Mouse (Mus musculus): Measurements from ENCODE around the gene Iqca. TPM values are rescaled to one million over a fixed set of nuclear protein-coding genes. Genes with fewer than 3 reads are reported as not detected.

Gene Iqca
- total and polyA plus RNA-seq, 2 experiments from 2014 or later = 0.58 to 0.71 TPM

DNA sequence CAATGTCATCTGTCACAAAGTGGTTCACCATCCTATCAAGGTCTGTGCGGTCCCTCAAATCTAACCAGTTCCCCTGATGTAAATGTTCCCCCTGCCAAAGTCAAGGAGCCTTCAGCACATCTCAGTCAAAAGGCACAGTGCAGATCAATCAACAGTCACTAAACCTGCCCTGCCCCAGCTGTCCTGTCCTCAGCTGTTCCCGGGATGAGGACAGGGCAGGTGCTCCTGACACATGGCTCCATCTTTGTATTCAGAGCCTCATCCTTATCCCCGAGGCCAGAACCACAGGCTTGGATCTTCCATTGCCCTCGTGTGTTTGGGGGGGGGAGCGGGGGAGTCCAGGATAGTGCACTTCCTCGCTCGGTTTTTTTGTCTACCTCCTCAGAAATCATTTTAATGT, 3.4 kb upstream of the Iqca start:
- DNase-seq (ENCODE audit: low spot score) = no peak
- ATAC-seq = no peak
- no peak overlapping the region for H3K4me3 ChIP-seq (ENCODE audit: low read length)
- no peak overlapping the region for H3K9ac ChIP-seq (replicated peaks; ENCODE audit: low read length)
- no peaks in the 10 kb centered on the region for H3K36me3 ChIP-seq (ENCODE audit: insufficient read depth, low read length)
- H3K27ac ChIP-seq = no peak overlapping the region
- H3K4me2 ChIP-seq (ENCODE audit: low read depth, low read length) = no peak overlapping the region
- H3K9me3 ChIP-seq (ENCODE audit: low read length) = no peaks in the 10 kb centered on the region
- peaks cover 14% of the 10 kb centered on the region for H3K4me1 ChIP-seq (ENCODE audit: insufficient read depth, low read length)
- no peak for TF ChIP-seq CTCF (IDR thresholded peaks at IDR 0.05; ENCODE audit: low read depth)
- no peaks in the 10 kb centered on the region for H3K27me3 ChIP-seq (ENCODE audit: insufficient read depth, low read length)
- WGBS = 75% methylated on average over 7 of the region's 7 CpGs

DNA sequence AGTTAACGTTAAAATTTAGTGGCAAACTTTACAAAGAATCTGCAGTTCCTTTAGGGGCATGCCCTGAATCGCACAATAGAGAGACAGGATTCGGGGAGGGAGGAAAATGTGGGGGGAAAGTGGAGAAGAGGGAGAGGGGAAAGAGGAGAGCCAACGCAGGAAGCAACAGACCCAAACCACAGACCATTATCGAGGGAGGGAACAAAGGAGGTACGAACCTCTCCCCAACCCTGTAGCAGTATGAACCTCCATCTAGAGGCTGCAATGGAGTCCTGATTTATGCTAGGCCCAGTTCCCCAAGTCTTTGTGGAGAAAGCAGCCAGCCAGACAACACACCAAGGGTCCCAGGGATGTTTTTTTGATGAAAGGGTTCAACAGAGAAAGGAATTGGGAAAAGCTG, 586 bp upstream of the Iqca start:
- WGBS = 11% methylated on average over 6 of the region's 6 CpGs
- Histone ChIP-seq H3K4me3 (ENCODE audit: low read length) (0 out of 2 replicates have a peak overlapping the region, but pooled peaks have one; percentile 15), H3K4me2 (ENCODE audit: low read depth, low read length) (peak overlapping the region; percentile 50), H3K4me1 (ENCODE audit: insufficient read depth, low read length) (peaks cover 14% of the 10 kb centered on the region), H3K9me3 (ENCODE audit: low read length) (no peaks in the 10 kb centered on the region), H3K27me3 (ENCODE audit: insufficient read depth, low read length) (no peaks in the 10 kb centered on the region), H3K9ac (replicated peaks; ENCODE audit: low read length) (no peak overlapping the region), H3K27ac (0 out of 2 replicates have a peak overlapping the region, but pooled peaks have one; percentile 22), H3K36me3 (ENCODE audit: insufficient read depth, low read length) (no peaks in the 10 kb centered on the region)
- TF ChIP-seq CTCF (IDR thresholded peaks at IDR 0.05; ENCODE audit: low read depth) = no peak
- DNase-seq (ENCODE audit: low spot score) = no peak
- 0 out of 2 replicates have a peak, but pooled peaks have one; percentile 16 for ATAC-seq

DNA sequence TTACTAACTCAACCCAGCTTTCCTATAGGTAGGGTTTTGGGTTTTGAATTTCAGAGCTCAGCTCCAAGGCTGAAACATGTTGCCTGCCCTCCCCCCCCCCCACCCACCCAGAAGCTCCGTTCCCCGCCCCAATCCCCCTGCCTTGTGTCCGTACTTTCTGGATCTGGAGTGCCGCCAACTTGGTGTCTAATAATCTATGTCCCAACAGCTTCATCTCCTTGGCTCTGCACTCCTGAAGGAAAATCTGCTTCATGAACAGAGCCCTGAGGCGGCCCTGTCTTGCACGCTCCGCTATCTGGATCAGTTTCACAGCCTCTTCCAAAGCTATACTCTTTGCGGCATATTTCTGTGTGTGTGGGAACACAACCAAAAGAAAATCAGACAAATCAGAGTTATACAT, 13.5 kb downstream of the Iqca start:
- Histone ChIP-seq H3K27me3 (ENCODE audit: insufficient read depth, low read length) (no peaks in the 10 kb centered on the region), H3K9ac (replicated peaks; ENCODE audit: low read length) (no peak overlapping the region), H3K9me3 (ENCODE audit: low read length) (no peaks in the 10 kb centered on the region), H3K27ac (no peak overlapping the region), H3K36me3 (ENCODE audit: insufficient read depth, low read length) (no peaks in the 10 kb centered on the region), H3K4me3 (ENCODE audit: low read length) (no peak overlapping the region), H3K4me1 (ENCODE audit: insufficient read depth, low read length) (no peaks in the 10 kb centered on the region), H3K4me2 (ENCODE audit: low read depth, low read length) (no peak overlapping the region)
- ATAC-seq = no peak
- DNase-seq (ENCODE audit: low spot score) = peak; percentile 29
- TF ChIP-seq CTCF (IDR thresholded peaks at IDR 0.05; ENCODE audit: low read depth) = no peak
- WGBS = 61% methylated on average over 8 of the region's 8 CpGs

DNA sequence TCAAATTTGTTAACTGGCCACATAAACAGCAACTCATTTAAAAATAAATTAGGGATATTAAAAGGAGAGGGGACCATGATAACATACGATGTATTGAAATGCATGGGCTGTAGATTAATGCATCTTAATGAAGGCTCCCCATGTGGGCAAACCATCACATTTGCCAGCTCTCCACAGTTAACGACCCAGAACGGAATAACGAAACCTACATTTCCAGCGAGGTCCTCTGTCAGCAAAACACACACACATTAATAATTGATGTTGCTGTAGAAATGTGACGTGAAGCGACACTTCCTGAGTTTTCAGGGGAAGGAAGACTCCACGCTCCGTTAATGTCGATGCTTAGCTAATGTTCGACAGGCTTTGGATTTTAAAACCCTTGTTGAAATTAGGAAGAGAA, 20.8 kb downstream of the Iqca start:
- Histone ChIP-seq H3K9me3 (ENCODE audit: low read length) (no peaks in the 10 kb centered on the region), H3K4me1 (ENCODE audit: insufficient read depth, low read length) (no peaks in the 10 kb centered on the region), H3K9ac (replicated peaks; ENCODE audit: low read length) (no peak overlapping the region), H3K27me3 (ENCODE audit: insufficient read depth, low read length) (no peaks in the 10 kb centered on the region), H3K27ac (no peak overlapping the region), H3K4me2 (ENCODE audit: low read depth, low read length) (no peak overlapping the region), H3K36me3 (ENCODE audit: insufficient read depth, low read length) (no peaks in the 10 kb centered on the region), H3K4me3 (ENCODE audit: low read length) (no peak overlapping the region)
- DNase-seq (ENCODE audit: low spot score) = no peak
- no peak for TF ChIP-seq CTCF (IDR thresholded peaks at IDR 0.05; ENCODE audit: low read depth)
- no peak for ATAC-seq
- 43% methylated on average over 11 of the region's 11 CpGs for WGBS

DNA sequence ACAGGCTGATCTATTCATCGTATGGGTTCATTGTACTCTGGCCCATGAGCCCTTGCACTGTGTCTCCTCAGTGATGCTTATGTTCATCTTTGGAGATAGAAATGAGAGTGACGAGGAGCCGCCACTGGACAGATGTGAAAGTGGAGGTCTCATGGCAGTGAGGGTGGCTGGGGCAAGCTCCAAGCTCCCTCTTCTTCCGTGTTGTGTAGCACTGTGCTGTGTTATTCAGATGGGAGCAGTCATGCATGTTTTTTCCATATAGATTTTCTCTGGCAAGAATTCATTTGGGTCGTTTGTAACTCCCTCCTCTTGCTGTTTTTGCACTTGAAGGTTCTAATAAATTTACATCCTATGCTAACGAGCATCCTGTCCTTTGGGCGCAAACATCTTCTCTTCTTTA, 21.2 kb downstream of the Iqca start:
- no peaks in the 10 kb centered on the region for H3K9me3 ChIP-seq (ENCODE audit: low read length)
- no peak for ATAC-seq
- H3K27ac ChIP-seq = no peak overlapping the region
- H3K4me3 ChIP-seq (ENCODE audit: low read length) = no peak overlapping the region
- DNase-seq (ENCODE audit: low spot score) = no peak
- H3K4me1 ChIP-seq (ENCODE audit: insufficient read depth, low read length) = no peaks in the 10 kb centered on the region
- H3K27me3 ChIP-seq (ENCODE audit: insufficient read depth, low read length) = no peaks in the 10 kb centered on the region
- H3K36me3 ChIP-seq (ENCODE audit: insufficient read depth, low read length) = no peaks in the 10 kb centered on the region
- WGBS = 63% methylated on average over 7 of the region's 7 CpGs
- no peak for TF ChIP-seq CTCF (IDR thresholded peaks at IDR 0.05; ENCODE audit: low read depth)
- no peak overlapping the region for H3K9ac ChIP-seq (replicated peaks; ENCODE audit: low read length)
- no peak overlapping the region for H3K4me2 ChIP-seq (ENCODE audit: low read depth, low read length)

DNA sequence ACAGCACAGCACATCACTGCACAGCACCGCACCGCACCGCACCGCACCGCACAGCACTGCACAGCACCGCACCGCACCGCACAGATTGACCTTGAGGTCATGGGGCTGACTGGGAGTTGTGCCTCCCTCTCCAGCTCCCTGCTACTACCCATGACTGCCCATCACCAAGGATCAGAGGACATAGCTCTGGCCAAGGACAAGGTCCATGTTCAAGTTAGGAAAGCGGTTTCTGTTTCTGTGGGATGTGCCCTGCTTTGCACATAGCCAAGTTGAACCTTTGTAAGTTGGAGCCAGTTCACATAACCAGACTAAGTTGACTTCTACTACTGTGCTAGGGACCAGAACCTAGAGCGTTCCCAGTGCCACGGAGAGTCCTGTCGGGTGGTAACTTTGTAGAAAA, 28.6 kb downstream of the Iqca start:
- Histone ChIP-seq H3K27ac (no peak overlapping the region), H3K36me3 (ENCODE audit: insufficient read depth, low read length) (no peaks in the 10 kb centered on the region), H3K27me3 (ENCODE audit: insufficient read depth, low read length) (no peaks in the 10 kb centered on the region), H3K4me1 (ENCODE audit: insufficient read depth, low read length) (no peaks in the 10 kb centered on the region), H3K4me2 (ENCODE audit: low read depth, low read length) (no peak overlapping the region), H3K9me3 (ENCODE audit: low read length) (no peaks in the 10 kb centered on the region), H3K9ac (replicated peaks; ENCODE audit: low read length) (no peak overlapping the region), H3K4me3 (ENCODE audit: low read length) (no peak overlapping the region)
- no peak for ATAC-seq
- 94% methylated on average over 12 of the region's 12 CpGs for WGBS
- TF ChIP-seq CTCF (IDR thresholded peaks at IDR 0.05; ENCODE audit: low read depth) = no peak
- no peak for DNase-seq (ENCODE audit: low spot score)

DNA sequence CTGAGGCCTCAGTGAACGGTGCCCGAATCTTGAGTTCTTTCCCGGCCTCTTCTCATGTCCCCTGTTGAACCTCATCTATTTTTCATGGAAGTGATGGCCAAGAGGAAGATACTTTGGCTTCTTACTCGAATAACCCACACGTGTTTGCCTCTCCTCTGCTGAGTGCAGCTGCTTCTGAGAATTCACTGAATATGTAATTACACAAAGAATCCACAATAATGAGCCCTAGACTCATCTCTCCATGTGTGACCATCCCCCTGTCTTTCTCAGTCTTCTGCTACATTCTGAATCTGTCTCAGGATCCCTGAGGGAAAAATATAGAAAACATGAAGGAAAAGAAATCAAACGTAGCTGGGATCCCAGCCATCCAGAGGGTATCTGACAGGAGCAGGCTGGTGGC, 32.5 kb downstream of the Iqca start:
- H3K9me3 ChIP-seq (ENCODE audit: low read length) = no peaks in the 10 kb centered on the region
- no peaks in the 10 kb centered on the region for H3K36me3 ChIP-seq (ENCODE audit: insufficient read depth, low read length)
- H3K4me1 ChIP-seq (ENCODE audit: insufficient read depth, low read length) = no peaks in the 10 kb centered on the region
- H3K4me2 ChIP-seq (ENCODE audit: low read depth, low read length) = no peak overlapping the region
- no peak for ATAC-seq
- no peak for DNase-seq (ENCODE audit: low spot score)
- TF ChIP-seq CTCF (IDR thresholded peaks at IDR 0.05; ENCODE audit: low read depth) = no peak
- H3K4me3 ChIP-seq (ENCODE audit: low read length) = no peak overlapping the region
- WGBS = 79% methylated on average over 6 of the region's 6 CpGs
- no peak overlapping the region for H3K9ac ChIP-seq (replicated peaks; ENCODE audit: low read length)
- H3K27me3 ChIP-seq (ENCODE audit: insufficient read depth, low read length) = no peaks in the 10 kb centered on the region
- H3K27ac ChIP-seq = no peak overlapping the region

All from hindbrain, postnatal 0 days (tissue).